Mouse (Mus musculus) cerebellum, adult 8-10 months (tissue): Measurements from ENCODE around the gene Grn.
A peak's percentile ranks its signal among the peaks of the same experiment; 100 is the strongest.

Experiments
- DNase-seq: peaks from one replicate; pipeline ENCODE4 v3.0.0; 2022

Grn gene

GRCm38 (mm10) chr11:102444321-102444720, 14.2 kb downstream of the Grn start:
- DNase-seq: no peak

- no peak for DNase-seq
Observed at GRCm38 (mm10) chr11:102444781-102445180, 14.7 kb downstream of the Grn start.

GRCm38 (mm10) chr11:102445264-102445890, 15.3 kb downstream of the Grn start:
- DNase-seq: peak; percentile 40

- DNase-seq: peak; percentile 55
Observed at GRCm38 (mm10) chr11:102445891-102446361, 15.8 kb downstream of the Grn start.

- DNase-seq: peak; percentile 66
Observed at GRCm38 (mm10) chr11:102446581-102447461, 16.7 kb downstream of the Grn start.

- DNase-seq: peak; percentile 85
Observed at GRCm38 (mm10) chr11:102447497-102447896, 17.4 kb downstream of the Grn start, which contains the start of gene Fam171a2. TSS of gene Fam171a2 (minus strand) at chr11:102447682.

GRCm38 (mm10) chr11:102448327-102448726, 18.2 kb downstream of the Grn start:
- peak; percentile 45 for DNase-seq

- peak; percentile 54 for DNase-seq
Observed at GRCm38 (mm10) chr11:102449043-102450008, 19.2 kb downstream of the Grn start.

- peak; percentile 9 for DNase-seq
Observed at GRCm38 (mm10) chr11:102453131-102453530, 23.0 kb downstream of the Grn start.

GRCm38 (mm10) chr11:102455740-102456396, 25.8 kb downstream of the Grn start:
- no peak for DNase-seq

- DNase-seq: no peak
Observed at GRCm38 (mm10) chr11:102460541-102460940, 30.4 kb downstream of the Grn start.

- DNase-seq: no peak
Observed at GRCm38 (mm10) chr11:102461764-102462163, 31.6 kb downstream of the Grn start.

- no peak for DNase-seq
Observed at GRCm38 (mm10) chr11:102464901-102465300, 34.8 kb downstream of the Grn start.

- DNase-seq: no peak
Observed at GRCm38 (mm10) chr11:102465713-102466436, 35.8 kb downstream of the Grn start.

GRCm38 (mm10) chr11:102467041-102467631, 37.0 kb downstream of the Grn start:
- DNase-seq: peak; percentile 90

- DNase-seq: no peak
Observed at GRCm38 (mm10) chr11:102469648-102470357, 39.7 kb downstream of the Grn start, which contains the start of gene Itga2b. TSS of gene Itga2b (minus strand) at chr11:102470122.

- DNase-seq: no peak
Observed at GRCm38 (mm10) chr11:102475027-102475426, 44.9 kb downstream of the Grn start.

- no peak for DNase-seq
Observed at GRCm38 (mm10) chr11:102478671-102479070, 48.6 kb downstream of the Grn start.

- DNase-seq: no peak
Observed at GRCm38 (mm10) chr11:102479581-102479980, 49.5 kb downstream of the Grn start.

GRCm38 (mm10) chr11:102480111-102480510, 50.0 kb downstream of the Grn start:
- no peak for DNase-seq
